Mouse (Mus musculus): Measurements from ENCODE around the gene Rbm20. TPM values are rescaled to one million over a fixed set of nuclear protein-coding genes. Genes with fewer than 3 reads are reported as not detected.

The Rbm20 gene
- polyA plus RNA-seq, 1 experiment from 2014 or later, result 0.98 TPM

DNA sequence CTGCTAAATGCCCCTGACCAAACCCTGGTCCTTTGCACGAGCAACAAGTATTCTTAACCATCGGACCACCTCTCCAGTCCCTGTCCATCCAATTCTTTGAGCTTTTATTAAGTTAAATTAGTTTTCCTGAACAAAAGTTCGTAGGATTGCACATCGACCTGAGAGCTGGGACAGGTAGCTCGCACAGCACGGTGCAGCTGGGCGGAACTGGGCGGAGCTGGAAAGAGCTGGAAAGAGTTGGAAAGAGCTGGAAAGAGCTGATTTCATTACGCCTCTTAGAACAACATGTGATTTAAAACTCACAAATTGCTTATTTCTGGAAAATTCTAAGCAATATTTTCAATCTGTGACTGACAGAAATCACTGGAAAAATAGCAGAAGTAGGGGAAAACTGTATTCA is 24.3 kb downstream of the Rbm20 start:
- WGBS, result 94% methylated on average over 9 of the region's 9 CpGs
- H3K9me3 ChIP-seq, result no peaks in the 10 kb centered on the region

DNA sequence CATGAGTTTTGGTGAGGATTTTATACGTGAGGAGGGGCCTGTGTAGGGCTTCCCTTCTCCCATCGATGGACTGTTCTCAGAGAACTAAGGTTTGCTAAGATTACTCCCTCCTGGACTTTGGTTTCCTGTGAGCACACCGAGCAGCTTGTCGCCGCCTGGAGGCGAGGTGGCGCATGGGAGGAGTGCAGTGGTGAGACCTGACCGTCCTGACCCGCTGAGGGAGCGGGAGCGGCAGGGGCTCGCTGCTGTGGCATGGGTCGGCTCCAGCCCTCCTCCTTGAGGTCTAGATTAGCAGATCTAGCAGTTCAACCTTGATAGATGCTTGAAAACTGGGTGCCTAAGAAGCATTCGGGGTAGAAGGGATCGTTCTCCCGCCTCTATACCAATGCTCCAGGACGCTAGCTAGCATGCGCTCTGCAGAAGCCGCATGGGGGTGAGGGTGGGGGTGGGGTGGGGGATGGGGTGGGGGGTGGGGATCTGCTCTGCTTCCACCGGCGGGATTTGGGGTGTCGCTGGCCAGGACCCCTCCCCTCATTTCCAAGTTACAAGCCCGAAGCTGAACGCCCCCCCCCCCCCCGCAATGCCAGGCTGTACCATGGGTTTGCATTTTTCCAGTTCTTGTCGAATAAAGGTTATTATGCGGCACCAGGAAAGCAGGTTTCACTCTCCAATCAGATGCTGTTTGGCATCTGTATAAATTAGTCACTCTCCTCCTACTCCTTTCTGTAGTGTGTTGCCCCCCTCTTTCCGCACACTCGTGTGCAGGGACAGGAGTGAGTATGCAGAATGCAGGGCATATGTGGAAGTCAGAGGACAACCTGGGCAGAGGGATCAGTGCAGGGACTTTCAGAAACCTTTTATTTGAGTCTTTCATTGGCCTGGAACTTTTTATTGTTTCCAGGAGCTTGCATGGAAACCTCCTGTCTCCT is 28.1 kb downstream of the Rbm20 start:
- H3K27ac ChIP-seq, result no peak overlapping the region

More for the DNA sequence above, 24.3 kb downstream of the Rbm20 start:
- H3K9ac ChIP-seq, result no peak overlapping the region
- H3K4me2 ChIP-seq (replicated peaks), result no peak overlapping the region
- H3K27me3 ChIP-seq (replicated peaks), result no peaks in the 10 kb centered on the region
- H3K4me1 ChIP-seq, result peaks cover 21% of the 10 kb centered on the region
- no peaks in the 10 kb centered on the region for H3K36me3 ChIP-seq
- H3K4me3 ChIP-seq, result no peak overlapping the region
- ATAC-seq (ENCODE audit: low FRiP score, low read depth), result no peak
- H3K27ac ChIP-seq, result no peak overlapping the region

DNA sequence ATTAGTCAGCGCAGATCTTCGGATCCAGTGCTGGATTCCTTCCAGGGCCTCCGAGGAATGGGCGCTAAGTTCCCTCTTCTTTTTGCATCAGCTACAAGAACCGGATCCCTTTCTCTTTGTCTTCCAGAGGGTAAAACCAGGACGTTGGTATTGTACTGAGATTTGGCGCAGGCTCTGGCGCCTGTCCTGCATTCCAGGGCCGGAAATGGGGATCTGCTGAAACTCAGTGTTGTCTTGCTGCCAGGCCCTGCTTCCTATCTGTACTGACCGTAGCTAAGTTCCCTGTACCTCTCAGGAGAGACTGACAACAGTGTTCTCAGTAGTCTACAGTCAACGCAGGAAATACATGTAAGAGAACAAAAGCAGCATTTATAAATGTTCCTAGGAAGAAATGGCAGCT is 31.3 kb downstream of the Rbm20 start:
- H3K4me3 ChIP-seq, result no peak overlapping the region
- no peaks in the 10 kb centered on the region for H3K27me3 ChIP-seq (replicated peaks)
- no peak overlapping the region for H3K27ac ChIP-seq
- H3K9me3 ChIP-seq, result no peaks in the 10 kb centered on the region
- no peaks in the 10 kb centered on the region for H3K36me3 ChIP-seq
- no peak overlapping the region for H3K4me2 ChIP-seq (replicated peaks)
- H3K4me1 ChIP-seq, result 0 out of 2 replicates have a peak, but pooled peaks cover 3% of the 10 kb centered on the region
- 84% methylated on average over 11 of the region's 11 CpGs for WGBS
- no peak for ATAC-seq (ENCODE audit: low FRiP score, low read depth)
- H3K9ac ChIP-seq, result no peak overlapping the region

More for the DNA sequence above, 28.1 kb downstream of the Rbm20 start:
- Histone ChIP-seq H3K36me3 (no peaks in the 10 kb centered on the region), H3K4me1 (peaks cover 4% of the 10 kb centered on the region), H3K4me3 (peak overlapping the region; percentile 30), H3K9me3 (no peaks in the 10 kb centered on the region), H3K9ac (peak overlapping the region; percentile 38), H3K27me3 (replicated peaks) (no peaks in the 10 kb centered on the region), H3K4me2 (replicated peaks) (peak overlapping the region; percentile 62)
- WGBS, result 5% methylated on average over 29 of the region's 29 CpGs
- ATAC-seq (ENCODE audit: low FRiP score, low read depth), result peak; percentile 83

DNA sequence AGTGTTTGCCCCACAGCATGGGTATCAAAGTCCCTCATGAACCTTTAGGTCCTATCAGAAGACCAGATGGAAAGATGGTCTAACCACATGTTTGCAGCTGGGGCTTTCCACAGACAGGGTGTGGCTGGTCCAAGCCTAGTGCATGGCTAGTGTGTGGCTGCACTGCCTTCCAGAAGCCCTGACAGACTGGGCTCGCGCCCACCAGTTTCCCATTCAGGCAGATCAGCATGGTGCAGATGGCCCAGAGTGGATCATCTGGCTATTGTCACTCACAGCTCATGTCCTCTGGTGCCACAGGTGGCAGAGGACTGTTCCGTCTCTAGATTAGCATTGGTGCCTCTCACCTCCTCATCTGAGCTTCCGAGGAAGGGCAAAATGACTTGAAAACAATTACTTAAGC is 33.8 kb downstream of the Rbm20 start:
- 49% methylated on average over 4 of the region's 4 CpGs for WGBS

DNA sequence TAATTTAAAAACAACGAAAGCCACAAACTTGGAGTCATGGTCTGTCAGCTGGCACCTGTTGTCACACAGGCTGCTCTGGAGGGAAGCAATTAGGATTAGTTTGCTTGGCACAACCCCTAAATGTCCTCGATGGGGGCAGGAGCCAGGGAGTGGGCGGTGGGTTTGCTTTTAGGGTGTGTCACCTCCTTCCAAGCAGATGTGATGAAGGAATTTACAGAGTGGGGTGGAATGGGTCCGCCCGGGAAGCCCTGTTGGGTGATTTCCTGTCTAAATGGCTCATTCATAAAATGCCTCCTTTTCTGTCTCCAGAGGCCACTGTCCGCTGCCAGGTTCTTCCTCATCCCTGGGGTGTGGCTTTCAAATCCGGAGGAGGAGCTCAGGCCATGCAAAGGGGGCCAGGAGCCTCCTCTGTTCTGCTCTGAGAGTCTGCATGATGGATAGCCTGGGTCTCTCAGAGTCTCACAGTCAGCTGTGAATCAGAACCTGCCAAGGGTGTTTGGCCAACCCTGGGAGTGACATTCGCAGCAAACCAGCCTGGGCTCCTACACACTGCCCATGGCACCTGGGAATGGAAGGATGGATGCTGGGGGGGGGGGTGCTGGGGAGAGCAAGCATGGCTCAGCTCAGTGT is 34.3 kb downstream of the Rbm20 start:
- H3K9ac ChIP-seq, result no peak overlapping the region
- ATAC-seq (ENCODE audit: low FRiP score, low read depth), result no peak
- no peak overlapping the region for H3K4me3 ChIP-seq
- no peaks in the 10 kb centered on the region for H3K36me3 ChIP-seq
- 28% methylated on average over 8 of the region's 8 CpGs for WGBS
- no peaks in the 10 kb centered on the region for H3K27me3 ChIP-seq (replicated peaks)
- no peak overlapping the region for H3K27ac ChIP-seq
- no peak overlapping the region for H3K4me2 ChIP-seq (replicated peaks)
- no peaks in the 10 kb centered on the region for H3K4me1 ChIP-seq
- 0 out of 2 replicates have a peak, but pooled peaks cover 5% of the 10 kb centered on the region for H3K9me3 ChIP-seq

More for the DNA sequence above, 33.8 kb downstream of the Rbm20 start:
- no peaks in the 10 kb centered on the region for H3K36me3 ChIP-seq
- no peaks in the 10 kb centered on the region for H3K4me1 ChIP-seq
- no peak overlapping the region for H3K4me3 ChIP-seq
- no peak overlapping the region for H3K4me2 ChIP-seq (replicated peaks)
- ATAC-seq (ENCODE audit: low FRiP score, low read depth), result no peak
- no peaks in the 10 kb centered on the region for H3K27me3 ChIP-seq (replicated peaks)
- H3K9ac ChIP-seq, result no peak overlapping the region
- H3K9me3 ChIP-seq, result 0 out of 2 replicates have a peak, but pooled peaks cover 5% of the 10 kb centered on the region
- H3K27ac ChIP-seq, result no peak overlapping the region

DNA sequence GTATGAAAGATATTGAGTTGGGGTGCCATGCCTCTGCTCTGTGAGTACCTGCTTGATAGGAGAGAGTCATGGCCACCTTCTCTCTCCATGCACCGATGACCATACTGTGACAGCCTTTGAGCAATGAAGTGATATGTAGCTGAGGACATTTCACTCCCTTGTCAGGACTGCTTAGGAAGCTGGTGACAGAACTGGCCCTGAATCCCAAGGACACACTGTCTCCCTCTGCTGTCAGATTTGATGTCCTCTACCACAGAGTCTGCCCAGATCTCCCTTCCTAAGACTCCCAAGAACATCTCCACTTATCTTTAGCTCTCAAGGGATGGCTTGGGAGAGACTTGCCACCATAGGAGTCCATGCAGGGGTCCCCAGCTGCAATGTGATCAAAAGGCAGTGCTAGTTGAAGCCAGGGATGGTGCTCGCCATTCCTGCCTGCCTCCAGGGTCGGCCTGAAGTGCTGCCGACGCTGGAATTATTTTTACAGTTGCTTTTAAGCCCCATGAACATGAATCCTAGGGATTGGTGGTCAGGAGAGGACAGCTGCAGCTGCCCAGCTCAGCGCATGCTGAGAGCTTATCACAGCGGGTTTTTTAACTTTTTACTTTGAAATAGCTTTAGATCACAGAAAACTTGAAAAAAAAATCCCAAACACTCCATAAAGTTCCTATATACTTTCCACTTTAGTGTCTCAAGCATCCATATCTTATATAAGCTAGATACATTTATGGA is 35.4 kb downstream of the Rbm20 start:
- Histone ChIP-seq H3K9me3 (0 out of 2 replicates have a peak, but pooled peaks cover 5% of the 10 kb centered on the region), H3K36me3 (no peaks in the 10 kb centered on the region), H3K9ac (no peak overlapping the region), H3K4me1 (no peaks in the 10 kb centered on the region), H3K4me2 (replicated peaks) (no peak overlapping the region), H3K27me3 (replicated peaks) (no peaks in the 10 kb centered on the region), H3K27ac (no peak overlapping the region), H3K4me3 (no peak overlapping the region)
- 70% methylated on average over 7 of the region's 7 CpGs for WGBS
- no peak for ATAC-seq (ENCODE audit: low FRiP score, low read depth)

DNA sequence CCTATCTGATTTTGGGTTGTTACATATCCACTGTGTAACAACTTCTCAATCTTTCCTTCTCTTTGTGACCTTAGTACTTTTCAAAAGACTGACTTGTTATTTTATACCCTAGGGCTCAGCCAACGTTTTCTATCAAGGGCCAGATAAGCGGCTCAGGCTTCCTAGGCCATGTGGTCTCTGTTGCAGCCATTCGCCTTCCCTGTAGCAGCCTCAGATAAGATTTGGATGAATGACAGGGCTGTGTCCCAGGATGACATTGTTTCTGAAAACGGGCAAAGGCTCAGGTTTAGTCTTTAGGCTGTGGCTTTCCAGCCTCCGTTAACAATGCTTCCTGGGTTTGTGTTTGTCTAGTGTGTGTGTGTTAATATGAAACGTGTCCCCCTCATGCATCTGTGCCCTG is 36.3 kb downstream of the Rbm20 start:
- Histone ChIP-seq H3K27ac (no peak overlapping the region), H3K4me1 (no peaks in the 10 kb centered on the region), H3K27me3 (replicated peaks) (no peaks in the 10 kb centered on the region), H3K4me3 (no peak overlapping the region), H3K4me2 (replicated peaks) (no peak overlapping the region), H3K36me3 (no peaks in the 10 kb centered on the region), H3K9ac (no peak overlapping the region), H3K9me3 (0 out of 2 replicates have a peak, but pooled peaks cover 5% of the 10 kb centered on the region)
- ATAC-seq (ENCODE audit: low FRiP score, low read depth), result no peak
- WGBS, result 85% methylated on average over 6 of the region's 6 CpGs

DNA sequence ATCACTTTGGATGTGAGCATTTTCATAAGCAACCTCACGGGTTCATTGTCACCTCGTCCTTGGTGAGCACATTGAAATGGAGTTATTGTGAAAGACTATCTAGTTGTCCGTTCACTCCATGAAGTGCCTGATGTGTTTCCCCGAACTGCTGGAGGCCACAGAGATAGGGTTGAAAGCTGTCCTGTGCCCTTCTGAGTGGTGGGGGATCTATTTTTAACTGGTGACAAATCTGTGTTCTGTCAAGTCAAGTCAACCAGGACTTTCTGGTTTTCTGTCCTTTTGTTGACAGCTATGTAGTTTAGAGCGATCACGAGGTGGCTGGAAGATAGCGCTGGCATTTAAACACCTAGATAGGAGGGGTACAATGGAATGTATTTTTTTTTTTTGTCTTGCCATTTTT is 39.4 kb downstream of the Rbm20 start:
- no peak overlapping the region for H3K27ac ChIP-seq
- no peak overlapping the region for H3K9ac ChIP-seq
- 0 out of 2 replicates have a peak, but pooled peaks cover 5% of the 10 kb centered on the region for H3K9me3 ChIP-seq
- no peak overlapping the region for H3K4me2 ChIP-seq (replicated peaks)
- ATAC-seq (ENCODE audit: low FRiP score, low read depth), result no peak
- WGBS, result 92% methylated on average over 7 of the region's 7 CpGs
- H3K36me3 ChIP-seq, result no peaks in the 10 kb centered on the region
- no peaks in the 10 kb centered on the region for H3K4me1 ChIP-seq
- no peaks in the 10 kb centered on the region for H3K27me3 ChIP-seq (replicated peaks)
- no peak overlapping the region for H3K4me3 ChIP-seq

DNA sequence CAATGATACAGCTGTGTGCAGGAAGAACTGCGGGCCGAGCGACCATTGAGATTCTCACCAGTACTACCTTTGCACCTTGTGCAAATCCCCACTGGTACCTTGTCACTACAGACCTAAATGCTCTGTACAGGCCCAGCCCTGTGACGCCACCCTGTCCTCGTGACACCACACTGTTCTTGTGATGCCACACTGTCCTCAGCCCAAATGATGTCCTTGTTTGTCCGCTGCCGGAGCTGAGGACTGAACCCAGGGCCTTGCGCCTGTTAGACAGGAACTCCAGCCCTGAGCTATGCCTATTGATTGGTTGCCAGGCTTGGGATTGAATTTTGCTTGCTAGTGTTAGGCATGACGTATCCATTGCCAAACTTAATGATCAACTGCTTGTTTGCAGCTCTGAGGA is 40.3 kb downstream of the Rbm20 start:
- ATAC-seq (ENCODE audit: low FRiP score, low read depth), result no peak
- Histone ChIP-seq H3K9ac (no peak overlapping the region), H3K4me3 (no peak overlapping the region), H3K4me1 (no peaks in the 10 kb centered on the region), H3K9me3 (0 out of 2 replicates have a peak, but pooled peaks cover 5% of the 10 kb centered on the region), H3K36me3 (no peaks in the 10 kb centered on the region), H3K27me3 (replicated peaks) (no peaks in the 10 kb centered on the region), H3K27ac (no peak overlapping the region), H3K4me2 (replicated peaks) (no peak overlapping the region)
- WGBS, result 86% methylated on average over 9 of the region's 9 CpGs

DNA sequence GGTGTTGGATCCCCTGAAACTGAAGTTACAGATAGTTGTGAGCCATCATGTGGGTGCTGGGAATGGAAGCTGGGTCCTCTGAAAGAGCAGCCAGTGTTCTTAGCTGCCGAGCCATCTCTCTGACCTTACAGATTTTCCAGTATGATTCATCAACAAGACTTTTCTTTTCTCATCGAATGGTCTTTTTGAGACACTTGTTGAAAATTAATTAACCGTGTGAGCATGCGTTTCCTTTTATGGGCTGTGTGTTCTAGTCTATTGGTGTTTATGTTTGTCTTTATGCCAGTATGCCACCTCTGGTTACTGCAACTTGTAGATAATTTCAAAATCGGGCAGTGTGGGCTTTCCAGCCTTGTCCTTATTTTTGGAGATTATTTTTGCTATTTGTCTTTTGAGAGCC is 45.1 kb downstream of the Rbm20 start:
- Histone ChIP-seq H3K36me3 (no peaks in the 10 kb centered on the region), H3K9me3 (no peaks in the 10 kb centered on the region), H3K27me3 (replicated peaks) (no peaks in the 10 kb centered on the region), H3K27ac (no peak overlapping the region), H3K9ac (no peak overlapping the region), H3K4me3 (no peak overlapping the region), H3K4me1 (no peaks in the 10 kb centered on the region), H3K4me2 (replicated peaks) (no peak overlapping the region)
- 82% methylated on average over 5 of the region's 5 CpGs for WGBS
- no peak for ATAC-seq (ENCODE audit: low FRiP score, low read depth)

DNA sequence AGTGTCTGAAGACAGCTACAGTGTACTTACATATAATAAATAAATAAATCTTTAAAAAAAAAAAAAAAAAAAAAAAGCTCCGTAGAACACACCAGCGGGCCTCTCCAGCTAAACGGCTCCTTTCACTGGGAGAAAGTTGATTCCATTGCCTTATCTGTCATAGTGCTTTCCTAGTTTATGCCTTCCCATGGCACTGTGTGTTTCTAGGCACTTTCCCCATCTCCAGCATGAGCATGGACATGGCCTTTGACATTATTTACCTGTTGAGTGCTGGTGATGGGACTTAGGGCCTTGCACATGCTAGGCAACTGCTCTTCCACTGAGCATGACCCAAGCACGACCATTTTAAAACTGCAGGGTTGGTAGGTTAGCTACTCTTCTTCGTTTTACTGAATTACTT is 46.9 kb downstream of the Rbm20 start:
- no peaks in the 10 kb centered on the region for H3K4me1 ChIP-seq
- no peaks in the 10 kb centered on the region for H3K27me3 ChIP-seq (replicated peaks)
- 93% methylated on average over 5 of the region's 5 CpGs for WGBS
- no peak overlapping the region for H3K9ac ChIP-seq
- no peak for ATAC-seq (ENCODE audit: low FRiP score, low read depth)
- no peak overlapping the region for H3K4me2 ChIP-seq (replicated peaks)
- H3K36me3 ChIP-seq, result no peaks in the 10 kb centered on the region
- no peak overlapping the region for H3K27ac ChIP-seq
- no peak overlapping the region for H3K4me3 ChIP-seq
- H3K9me3 ChIP-seq, result no peaks in the 10 kb centered on the region

DNA sequence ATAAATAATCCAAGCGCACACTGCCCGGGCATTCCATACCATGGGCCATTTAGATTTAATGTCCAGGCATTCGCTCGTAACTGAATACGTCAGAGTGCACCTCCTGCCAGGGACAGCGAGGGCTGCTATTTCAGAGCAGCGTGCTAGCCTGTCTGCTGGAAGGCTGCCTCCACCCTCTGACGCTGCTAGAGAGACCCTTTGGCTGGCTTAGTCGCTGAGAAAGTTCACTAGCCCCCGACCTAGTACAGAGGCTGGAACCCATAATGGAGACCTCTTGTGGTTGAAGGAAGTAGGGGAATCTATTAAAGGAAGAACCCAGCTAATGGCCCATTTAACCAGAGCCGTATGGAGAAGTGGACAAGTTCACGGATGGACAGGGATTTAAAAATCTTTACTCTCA is 49.2 kb downstream of the Rbm20 start:
- H3K4me2 ChIP-seq (replicated peaks), result no peak overlapping the region
- no peaks in the 10 kb centered on the region for H3K36me3 ChIP-seq
- WGBS, result 34% methylated on average over 12 of the region's 12 CpGs
- H3K9ac ChIP-seq, result no peak overlapping the region
- H3K27ac ChIP-seq, result no peak overlapping the region
- ATAC-seq (ENCODE audit: low FRiP score, low read depth), result no peak
- no peaks in the 10 kb centered on the region for H3K9me3 ChIP-seq
- no peaks in the 10 kb centered on the region for H3K27me3 ChIP-seq (replicated peaks)
- H3K4me1 ChIP-seq, result no peaks in the 10 kb centered on the region
- no peak overlapping the region for H3K4me3 ChIP-seq

Data from neural tube, embryonic 12.5 days (tissue).